Mouse (Mus musculus) kidney, adult 2 months (tissue): ENCODE measurements around the gene Acot7. TPM values are rescaled to one million over a fixed set of nuclear protein-coding genes. Genes with fewer than 3 reads are reported as not detected.

Experiments
- DNase-seq: peaks from one replicate; pipeline ENCODE4 v3.0.0; 2021
- H3K27ac ChIP-seq: fragments of 200-500 bp; 2 replicates; pipeline ENCODE4 v1.5.1; 2012; ENCODE audit warnings: low read depth, low read length, control low read depth, inconsistent platforms; ENCODE audit not compliant: insufficient read depth
- H3K27me3 ChIP-seq: fragments of 200-500 bp; replicated peaks from 2 replicates; pipeline ENCODE4 v1.6.1; 2012; ENCODE audit warnings: mild to moderate bottlenecking, moderate library complexity, low read length, inconsistent platforms; ENCODE audit not compliant: control insufficient read depth, insufficient read depth
- H3K36me3 ChIP-seq: fragments of 200-500 bp; 2 replicates; pipeline ENCODE4 v1.6.1; 2012; ENCODE audit warnings: mild to moderate bottlenecking, moderate library complexity, low read length, inconsistent platforms; ENCODE audit not compliant: control insufficient read depth, insufficient read depth
- H3K4me1 ChIP-seq: fragments of 200-500 bp; 2 replicates; pipeline ENCODE4 v1.6.1; 2011; ENCODE audit warnings: low read length; ENCODE audit not compliant: control insufficient read depth, insufficient read depth
- H3K4me3 ChIP-seq: fragments of 200-500 bp; 2 replicates; pipeline ENCODE4 v1.5.1; 2011; ENCODE audit warnings: mild to moderate bottlenecking, low read depth, low read length, control low read depth; ENCODE audit not compliant: insufficient read depth
- CTCF ChIP-seq: fragments of 200-500 bp; conservative IDR thresholded peaks from 2 replicates; pipeline ENCODE4 v1.5.1; 2011; ENCODE audit warnings: low read depth, mild to moderate bottlenecking, control low read depth, low read length, moderate library complexity, mixed read lengths; ENCODE audit not compliant: insufficient read depth, insufficient read length
- POLR2A ChIP-seq: fragments of 200-500 bp; IDR thresholded peaks from one replicate; pipeline ENCODE4 v1.6.1; 2011; ENCODE audit warnings: low read depth, low read length, control low read depth
- WGBS: fragments of 180-500 bp; shearing (Covaris S2); methylation state at CpG from one replicate; pipeline ENCODE4 v1.1.7; 2018; 5-methylcytosine and 5-hydroxymethylcytosine counted together
- polyA plus RNA-seq: library from polyadenylated mRNA; depleted of rRNA; stranded (reverse); fragments of >200 nt; gene quantifications from 2 replicates; pipeline ENCODE4 v1.2.3, GENCODE M21; 2012

Gene Acot7
- polyA plus RNA-seq, 1 experiment, result 80.2 TPM

- no peak overlapping the region for H3K27ac ChIP-seq
- no peak overlapping the region for H3K4me3 ChIP-seq
- DNase-seq, result peak; percentile 57
- no peaks in the 10 kb centered on the region for H3K27me3 ChIP-seq
- H3K36me3 ChIP-seq, result no peaks in the 10 kb centered on the region
- TF ChIP-seq POLR2A (no peak), CTCF (peak; percentile 66)
- 38% methylated on average over 5 of the region's 5 CpGs for WGBS
- peaks cover 9% of the 10 kb centered on the region for H3K4me1 ChIP-seq
Measured at GRCm38 (mm10) chr4:152212531-152212930, 34.6 kb downstream of the Acot7 start.

- Histone ChIP-seq H3K27me3 (no peaks in the 10 kb centered on the region), H3K27ac (no peak overlapping the region), H3K4me1 (peaks cover 9% of the 10 kb centered on the region), H3K36me3 (no peaks in the 10 kb centered on the region), H3K4me3 (no peak overlapping the region)
- DNase-seq, result no peak
- no peak for TF ChIP-seq CTCF
- no peak for TF ChIP-seq POLR2A
- 50% methylated on average over 11 of the region's 11 CpGs for WGBS
Measured at GRCm38 (mm10) chr4:152212974-152213373, 35.0 kb downstream of the Acot7 start.

- TF ChIP-seq CTCF (peak; percentile 98), POLR2A (no peak)
- Histone ChIP-seq H3K4me3 (no peak overlapping the region), H3K4me1 (peaks cover 9% of the 10 kb centered on the region), H3K36me3 (no peaks in the 10 kb centered on the region), H3K27me3 (no peaks in the 10 kb centered on the region), H3K27ac (no peak overlapping the region)
- WGBS, result 35% methylated on average over 6 of the region's 6 CpGs
- peak; percentile 87 for DNase-seq
Measured at GRCm38 (mm10) chr4:152213760-152214480, 36.0 kb downstream of the Acot7 start.

GRCm38 (mm10) chr4:152214871-152215415 is 37.0 kb downstream of the Acot7 start:
- TF ChIP-seq CTCF (no peak), POLR2A (no peak)
- H3K4me3 ChIP-seq, result no peak overlapping the region
- no peak overlapping the region for H3K27ac ChIP-seq
- DNase-seq, result no peak
- no peaks in the 10 kb centered on the region for H3K36me3 ChIP-seq
- H3K27me3 ChIP-seq, result no peaks in the 10 kb centered on the region
- peaks cover 9% of the 10 kb centered on the region for H3K4me1 ChIP-seq
- WGBS, result 67% methylated on average over 8 of the region's 8 CpGs

GRCm38 (mm10) chr4:152219591-152219990 is 41.7 kb downstream of the Acot7 start:
- TF ChIP-seq CTCF, result no peak
- no peak for TF ChIP-seq POLR2A
- Histone ChIP-seq H3K27ac (no peak overlapping the region), H3K4me1 (no peaks in the 10 kb centered on the region), H3K36me3 (no peaks in the 10 kb centered on the region), H3K27me3 (no peaks in the 10 kb centered on the region), H3K4me3 (no peak overlapping the region)
- 95% methylated on average over 3 of the region's 3 CpGs for WGBS
- no peak for DNase-seq

GRCm38 (mm10) chr4:152220771-152221410 is 43.0 kb downstream of the Acot7 start:
- no peak for DNase-seq
- 71% methylated on average over 7 of the region's 7 CpGs for WGBS
- no peaks in the 10 kb centered on the region for H3K4me1 ChIP-seq
- no peak overlapping the region for H3K27ac ChIP-seq
- TF ChIP-seq CTCF (no peak), POLR2A (no peak)
- no peaks in the 10 kb centered on the region for H3K36me3 ChIP-seq
- H3K4me3 ChIP-seq, result no peak overlapping the region
- H3K27me3 ChIP-seq, result no peaks in the 10 kb centered on the region

- Histone ChIP-seq H3K27me3 (no peaks in the 10 kb centered on the region), H3K4me1 (no peaks in the 10 kb centered on the region), H3K27ac (no peak overlapping the region), H3K4me3 (no peak overlapping the region), H3K36me3 (no peaks in the 10 kb centered on the region)
- WGBS, result 76% methylated on average over 9 of the region's 9 CpGs
- no peak for DNase-seq
- TF ChIP-seq CTCF, result no peak
- TF ChIP-seq POLR2A, result no peak
Measured at GRCm38 (mm10) chr4:152221411-152221887, 43.5 kb downstream of the Acot7 start.
